Mouse (Mus musculus): ENCODE measurements at regions not wholly inside any gene's neighbourhood (a gene's known extent, or its start where the extent isn't known, plus 50 kb on each side); places are given as distances from the start of the nearest gene placed in this dataset.

DNA sequence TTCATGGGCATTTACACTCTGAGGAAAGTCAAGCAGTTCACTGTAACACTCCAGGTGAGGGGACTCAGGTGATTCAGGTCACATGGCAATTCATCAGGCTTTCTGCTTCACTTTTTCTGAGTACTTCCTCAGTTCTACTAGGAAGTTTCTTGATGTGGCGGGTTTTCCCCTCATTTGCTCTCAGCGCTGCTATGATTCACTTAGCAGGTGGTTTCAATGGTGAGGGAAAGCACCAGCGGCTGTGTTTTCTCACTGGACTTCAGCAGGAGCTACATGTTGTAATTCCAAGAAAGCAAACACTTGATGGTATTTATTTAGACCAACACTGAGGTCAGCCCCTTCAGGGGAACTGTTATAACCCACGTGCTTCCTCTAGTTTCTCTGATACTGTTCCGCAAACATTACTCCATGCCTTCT is 229.4 kb downstream of the Gm7489 start:
- DNase-seq (ENCODE audit: low spot score): no peak
- ATAC-seq (ENCODE audit: extremely low read depth, insufficient number of reproducible peaks, low FRiP score, poor library complexity, severe bottlenecking): no peak
- Histone ChIP-seq H3K9me3 (replicated peaks) (no peaks in the 10 kb centered on the region), H3K4me3 (ENCODE audit: low read depth, low read length) (no peak overlapping the region), H3K4me1 (ENCODE audit: insufficient read depth, low read depth, low read length) (no peaks in the 10 kb centered on the region), H3K36me3 (replicated peaks) (no peaks in the 10 kb centered on the region), H3K27me3 (ENCODE audit: insufficient read depth, low read length) (no peaks in the 10 kb centered on the region)
- TF ChIP-seq POLR2AphosphoS5 (IDR thresholded peaks at IDR 0.05; ENCODE audit: insufficient replicate concordance, low read depth, low read length) (no peak), GATA1 (IDR thresholded peaks at IDR 0.05; ENCODE audit: borderline replicate concordance, low read length) (no peak), GATA2 (IDR thresholded peaks at IDR 0.05; ENCODE audit: borderline replicate concordance, low read depth, low read length) (no peak), CTCF (IDR thresholded peaks at IDR 0.05; ENCODE audit: low read depth, low read length) (no peak), TAL1 (conservative IDR thresholded peaks at IDR 0.05; ENCODE audit: low read depth, low read length) (no peak)

DNA sequence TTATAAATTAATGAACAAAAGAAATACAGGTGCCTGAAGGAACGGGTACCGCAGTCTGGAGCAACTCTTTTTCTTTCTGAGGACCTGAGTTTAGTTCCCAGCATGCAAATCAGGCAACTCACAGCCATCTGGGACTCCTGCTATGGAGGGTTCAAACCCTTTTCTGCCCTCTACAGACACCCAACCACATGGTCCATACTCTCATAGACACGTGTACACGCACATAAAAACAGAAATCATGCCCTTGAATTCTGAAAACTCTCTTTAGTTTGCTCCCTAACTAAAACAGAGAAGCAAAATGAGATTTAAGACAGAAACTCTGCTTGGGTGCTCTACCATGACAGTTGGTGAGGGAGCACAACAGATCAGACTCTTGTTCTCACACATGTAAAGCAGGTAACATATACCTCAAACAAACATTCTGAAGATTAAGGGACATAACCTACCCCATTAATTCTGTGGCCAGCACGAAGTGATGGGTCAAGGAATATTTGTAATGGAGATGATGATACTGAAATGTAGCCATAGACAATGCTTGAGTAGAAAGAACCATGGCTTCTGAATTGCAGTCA is 233.3 kb downstream of the Gm7489 start:
- DNase-seq (ENCODE audit: low spot score) (no peak), ATAC-seq (ENCODE audit: extremely low read depth, insufficient number of reproducible peaks, low FRiP score, poor library complexity, severe bottlenecking) (no peak)
- H3K36me3 ChIP-seq (replicated peaks): no peaks in the 10 kb centered on the region
- no peaks in the 10 kb centered on the region for H3K27me3 ChIP-seq (ENCODE audit: insufficient read depth, low read length)
- TF ChIP-seq GATA2 (IDR thresholded peaks at IDR 0.05; ENCODE audit: borderline replicate concordance, low read depth, low read length): no peak
- TF ChIP-seq POLR2AphosphoS5 (IDR thresholded peaks at IDR 0.05; ENCODE audit: insufficient replicate concordance, low read depth, low read length): no peak
- TF ChIP-seq TAL1 (conservative IDR thresholded peaks at IDR 0.05; ENCODE audit: low read depth, low read length): no peak
- no peak for TF ChIP-seq CTCF (IDR thresholded peaks at IDR 0.05; ENCODE audit: low read depth, low read length)
- no peak for TF ChIP-seq GATA1 (IDR thresholded peaks at IDR 0.05; ENCODE audit: borderline replicate concordance, low read length)
- no peaks in the 10 kb centered on the region for H3K4me1 ChIP-seq (ENCODE audit: insufficient read depth, low read depth, low read length)
- H3K9me3 ChIP-seq (replicated peaks): no peaks in the 10 kb centered on the region
- no peak overlapping the region for H3K4me3 ChIP-seq (ENCODE audit: low read depth, low read length)

DNA sequence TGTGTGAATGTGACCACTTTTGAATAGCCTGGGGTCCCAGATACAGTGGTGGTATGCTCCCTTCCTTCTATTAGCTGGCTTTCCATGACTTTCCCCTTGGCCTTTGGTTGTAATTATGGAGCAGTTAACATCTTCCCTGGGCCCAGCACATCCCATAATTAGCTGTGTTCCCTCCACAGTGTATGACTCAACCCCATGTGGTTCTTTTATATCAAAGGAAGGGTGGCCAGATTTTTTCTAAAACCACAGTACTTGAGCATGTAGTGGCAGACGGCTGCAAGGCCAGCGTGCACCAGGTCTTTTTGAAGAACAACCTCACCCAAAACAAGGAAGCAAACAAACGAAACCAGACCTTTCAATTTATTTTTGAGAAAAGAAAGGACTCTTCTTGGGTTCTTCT is 235.8 kb downstream of the Gm7489 start:
- H3K4me1 ChIP-seq (ENCODE audit: insufficient read depth, low read depth, low read length): no peaks in the 10 kb centered on the region
- no peak overlapping the region for H3K4me3 ChIP-seq (ENCODE audit: low read depth, low read length)
- no peaks in the 10 kb centered on the region for H3K9me3 ChIP-seq (replicated peaks)
- H3K27me3 ChIP-seq (ENCODE audit: insufficient read depth, low read length): no peaks in the 10 kb centered on the region
- no peak for TF ChIP-seq TAL1 (conservative IDR thresholded peaks at IDR 0.05; ENCODE audit: low read depth, low read length)
- no peak for TF ChIP-seq GATA1 (IDR thresholded peaks at IDR 0.05; ENCODE audit: borderline replicate concordance, low read length)
- TF ChIP-seq GATA2 (IDR thresholded peaks at IDR 0.05; ENCODE audit: borderline replicate concordance, low read depth, low read length): no peak
- no peak for TF ChIP-seq POLR2AphosphoS5 (IDR thresholded peaks at IDR 0.05; ENCODE audit: insufficient replicate concordance, low read depth, low read length)
- TF ChIP-seq CTCF (IDR thresholded peaks at IDR 0.05; ENCODE audit: low read depth, low read length): no peak
- DNase-seq (ENCODE audit: low spot score) (no peak), ATAC-seq (ENCODE audit: extremely low read depth, insufficient number of reproducible peaks, low FRiP score, poor library complexity, severe bottlenecking) (no peak)
- no peaks in the 10 kb centered on the region for H3K36me3 ChIP-seq (replicated peaks)

DNA sequence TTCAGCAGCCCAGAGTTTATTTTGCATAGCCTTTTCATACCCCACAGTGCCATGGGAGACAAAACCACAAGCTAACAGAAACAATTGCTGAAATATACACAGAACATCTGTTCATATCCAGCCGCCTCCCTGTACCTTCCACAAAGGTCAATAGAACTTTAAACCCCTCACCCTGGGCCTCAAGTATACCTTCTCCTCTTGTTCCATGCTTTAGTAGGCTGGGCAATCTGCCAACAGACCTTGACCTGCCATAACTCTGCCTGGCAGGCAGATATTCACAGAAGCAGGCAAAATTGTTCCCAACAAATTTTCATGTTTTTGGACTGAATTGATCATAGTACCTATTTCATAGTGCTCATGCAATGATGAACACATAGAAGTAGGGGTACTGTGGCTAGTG is 279.6 kb downstream of the Gm7489 start:
- no peak for DNase-seq (ENCODE audit: low spot score)

DNA sequence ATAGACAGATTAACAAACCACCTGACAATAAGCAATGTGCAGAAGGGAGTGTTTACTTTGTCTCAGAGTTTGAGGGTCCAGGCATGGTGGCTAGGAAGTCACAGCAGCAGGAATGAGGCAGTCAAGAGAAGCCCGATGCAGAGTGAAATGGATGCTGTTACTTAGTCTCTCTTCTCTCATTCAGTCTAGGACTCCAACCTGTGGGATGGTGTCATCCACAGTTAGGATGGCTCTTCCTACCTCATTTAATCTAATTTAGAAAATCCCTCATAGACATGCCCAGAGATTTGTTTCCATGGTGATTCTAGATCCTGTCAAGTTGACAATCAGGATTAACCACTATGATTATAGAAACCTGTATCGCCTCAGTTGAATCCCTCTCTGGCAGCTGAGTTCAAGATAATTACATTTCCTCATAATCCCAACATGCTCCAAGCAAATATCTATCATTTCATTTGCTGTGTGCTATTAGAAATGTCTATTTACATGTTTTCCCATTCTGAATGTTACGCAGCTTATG is 283.2 kb downstream of the Gm7489 start:
- Histone ChIP-seq H3K4me1 (ENCODE audit: insufficient read depth, low read depth, low read length) (no peaks in the 10 kb centered on the region), H3K9me3 (replicated peaks) (no peaks in the 10 kb centered on the region), H3K36me3 (replicated peaks) (no peaks in the 10 kb centered on the region), H3K27me3 (ENCODE audit: insufficient read depth, low read length) (no peaks in the 10 kb centered on the region), H3K4me3 (ENCODE audit: low read depth, low read length) (no peak overlapping the region)
- ATAC-seq (ENCODE audit: extremely low read depth, insufficient number of reproducible peaks, low FRiP score, poor library complexity, severe bottlenecking) (no peak), DNase-seq (ENCODE audit: low spot score) (no peak)
- TF ChIP-seq POLR2AphosphoS5 (IDR thresholded peaks at IDR 0.05; ENCODE audit: insufficient replicate concordance, low read depth, low read length) (no peak), GATA1 (IDR thresholded peaks at IDR 0.05; ENCODE audit: borderline replicate concordance, low read length) (no peak), TAL1 (conservative IDR thresholded peaks at IDR 0.05; ENCODE audit: low read depth, low read length) (no peak), CTCF (IDR thresholded peaks at IDR 0.05; ENCODE audit: low read depth, low read length) (no peak), GATA2 (IDR thresholded peaks at IDR 0.05; ENCODE audit: borderline replicate concordance, low read depth, low read length) (no peak)

More for the DNA sequence above, 279.6 kb downstream of the Gm7489 start:
- no peak for ATAC-seq (ENCODE audit: extremely low read depth, insufficient number of reproducible peaks, low FRiP score, poor library complexity, severe bottlenecking)
- no peak for TF ChIP-seq GATA2 (IDR thresholded peaks at IDR 0.05; ENCODE audit: borderline replicate concordance, low read depth, low read length)
- Histone ChIP-seq H3K36me3 (replicated peaks) (no peaks in the 10 kb centered on the region), H3K4me1 (ENCODE audit: insufficient read depth, low read depth, low read length) (no peaks in the 10 kb centered on the region), H3K4me3 (ENCODE audit: low read depth, low read length) (no peak overlapping the region), H3K27me3 (ENCODE audit: insufficient read depth, low read length) (no peaks in the 10 kb centered on the region), H3K9me3 (replicated peaks) (no peaks in the 10 kb centered on the region)

DNA sequence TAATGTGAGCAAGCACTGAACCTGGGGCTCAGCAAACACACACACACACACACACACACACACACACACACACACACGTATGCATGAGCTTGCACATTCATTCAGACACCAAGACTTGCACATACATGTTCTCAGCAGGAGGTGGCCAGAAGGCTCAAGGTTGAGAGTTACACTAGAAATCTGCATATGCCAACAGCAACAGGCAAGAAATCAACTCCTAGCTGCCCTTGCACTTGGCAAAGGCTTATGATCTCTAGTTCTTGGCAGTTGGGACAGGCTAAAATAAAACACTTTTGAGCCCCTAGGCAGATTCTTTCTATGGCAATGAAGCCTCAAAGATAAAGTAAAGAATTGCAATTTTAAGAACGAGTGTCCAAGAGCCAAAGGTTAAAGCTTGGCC is 292.5 kb downstream of the Gm7489 start:
- no peaks in the 10 kb centered on the region for H3K27me3 ChIP-seq (ENCODE audit: insufficient read depth, low read length)
- H3K36me3 ChIP-seq (replicated peaks): no peaks in the 10 kb centered on the region
- H3K4me1 ChIP-seq (ENCODE audit: insufficient read depth, low read depth, low read length): no peaks in the 10 kb centered on the region
- ATAC-seq (ENCODE audit: extremely low read depth, insufficient number of reproducible peaks, low FRiP score, poor library complexity, severe bottlenecking) (no peak), DNase-seq (ENCODE audit: low spot score) (no peak)
- no peaks in the 10 kb centered on the region for H3K9me3 ChIP-seq (replicated peaks)
- TF ChIP-seq GATA1 (IDR thresholded peaks at IDR 0.05; ENCODE audit: borderline replicate concordance, low read length): no peak
- TF ChIP-seq TAL1 (conservative IDR thresholded peaks at IDR 0.05; ENCODE audit: low read depth, low read length): no peak
- TF ChIP-seq POLR2AphosphoS5 (IDR thresholded peaks at IDR 0.05; ENCODE audit: insufficient replicate concordance, low read depth, low read length): no peak
- TF ChIP-seq CTCF (IDR thresholded peaks at IDR 0.05; ENCODE audit: low read depth, low read length): no peak
- no peak for TF ChIP-seq GATA2 (IDR thresholded peaks at IDR 0.05; ENCODE audit: borderline replicate concordance, low read depth, low read length)
- H3K4me3 ChIP-seq (ENCODE audit: low read depth, low read length): no peak overlapping the region
